Mouse (Mus musculus) olfactory bulb, adult 2 months (tissue): ENCODE results near the gene Tmprss4.

Source experiments
- CTCF ChIP-seq: fragments of 200-500 bp; IDR thresholded peaks from 2 replicates; pipeline ENCODE4 v1.5.1; 2012; ENCODE audit warnings: low read depth, mild to moderate bottlenecking, low read length, moderate library complexity; ENCODE audit not compliant: insufficient read depth
- POLR2A ChIP-seq: fragments of 200-500 bp; IDR thresholded peaks from 2 replicates; pipeline ENCODE4 v1.6.1; 2012; ENCODE audit warnings: mild to moderate bottlenecking, low read depth, low read length, moderate library complexity; ENCODE audit not compliant: insufficient read depth

- TF ChIP-seq CTCF (no peak), POLR2A (no peak)
Observed at GRCm38 (mm10) chr9:45236744-45237143, 32.9 kb upstream of the Tmprss4 start.
